In the genomic region with DNA sequence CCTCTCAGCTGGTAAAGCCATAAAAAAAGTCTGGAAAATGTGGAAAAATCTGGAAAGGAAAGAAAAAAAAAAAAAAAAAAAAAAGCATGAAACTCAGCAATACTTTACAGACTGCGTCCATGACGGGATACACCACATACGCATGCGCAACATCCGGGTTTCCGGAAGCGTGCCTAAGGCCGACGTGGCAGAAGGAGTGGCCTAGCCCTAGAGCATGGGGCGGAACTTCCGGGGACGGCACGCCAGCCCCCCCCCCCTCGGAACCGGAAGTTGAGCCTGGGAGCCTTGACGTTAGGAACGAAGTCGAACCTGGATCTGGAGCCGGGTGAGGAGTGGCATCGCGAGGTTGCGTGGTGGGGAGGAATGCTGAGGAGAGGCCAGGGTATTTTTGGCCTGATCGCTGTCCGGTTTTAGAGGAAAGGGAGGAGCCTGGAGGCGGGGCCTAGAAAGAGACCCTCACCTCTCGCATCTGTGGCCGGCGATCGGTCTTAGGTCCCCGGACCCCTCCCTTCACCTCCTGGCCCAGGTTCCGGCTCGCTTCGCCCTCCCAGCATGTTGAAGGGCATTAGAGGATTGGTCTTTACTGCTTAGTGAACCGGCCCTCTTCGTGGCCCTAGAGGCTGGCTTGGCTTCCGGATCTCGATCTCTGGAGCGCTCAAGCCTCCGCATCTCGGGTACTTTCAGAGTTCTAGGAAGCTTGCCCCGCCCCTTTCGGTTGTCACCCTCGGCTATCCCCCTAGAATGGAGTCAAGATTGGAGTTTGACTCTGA, we compare ENCODE assay signal across 8 mouse cellular contexts. TPM values are rescaled to one million over a fixed set of nuclear protein-coding genes. Genes with fewer than 3 reads are reported as not detected.
DNase-seq lines count a peak whose midpoint lies in the region; ATAC-seq and TF ChIP-seq lines count a peak whose summit lies in the region.

TSS of gene Sec24c (plus strand) at position 245 of the 770 bp plus-strand sequence.

- H3K9ac ChIP-seq in hindbrain, embryonic 13.5 days = peak within 1 kb of the TSS; percentile 91

- H3K27ac ChIP-seq in hindbrain, embryonic 13.5 days = peak within 1 kb of the TSS; percentile 86

- TF ChIP-seq CTCF in Patski (IDR thresholded peaks at IDR 0.05) = no peak

- POLR2A ChIA-PET in Patski (lab: Charles Lee) = interaction anchor here (0.6 to 1.1 kb wide), 9 partner anchors 9 to 137 kb away, joined by 3 to 6 read pairs (median 4); partner anchors contain the start of gene Usp54

- peaks cover 33% of the 10 kb centered on the region for H3K36me3 ChIP-seq in hindbrain, embryonic 13.5 days

- H3K4me2 ChIP-seq in hindbrain, embryonic 13.5 days = peak within 1 kb of the TSS; percentile 95

- H3K4me1 ChIP-seq in hindbrain, embryonic 13.5 days (replicated peaks) = peaks cover 22% of the 10 kb centered on the region

- ATAC-seq in Patski = peak; percentile 86
- peak; percentile 95 for ATAC-seq in hindbrain, embryonic 13.5 days (ENCODE audit: low FRiP score)

- peak within 1 kb of the TSS; percentile 89 for H3K4me3 ChIP-seq in hindbrain, embryonic 13.5 days

- CTCF ChIA-PET in Patski (lab: Charles Lee) = interaction anchor here (0.9 to 1.5 kb wide), 3 partner anchors 11 to 130 kb away, joined by 3 to 5 read pairs (median 3); no protein-coding TSS in a partner anchor

- no peaks in the 10 kb centered on the region for H3K9me3 ChIP-seq in hindbrain, embryonic 13.5 days

- in situ Hi-C loops in Patski (cut with MboI; ENCODE audit: low pct_unique_long_range_greater_than_20kb) = no loop called here

- peak; percentile 88 for DNase-seq in Patski (ENCODE audit: low read depth, low spot score)
- DNase-seq in cerebellum, postnatal 14 days = peak; percentile 99 to 100
- peak; percentile 92 to 95 for DNase-seq in frontal cortex, postnatal 14 days (ENCODE audit: low spot score in 2 of 2)
- DNase-seq in layer of hippocampus, postnatal 25 days (ENCODE audit: extremely low spot score in 1 of 2, low spot score in 1 of 2) = peak; percentile 89 to 99
- peak; percentile 98 for DNase-seq in lung, postnatal 25 days (ENCODE audit: low spot score)
- peak; percentile 100 for DNase-seq in retina, embryonic 14.5 days (ENCODE audit: low spot score)
- DNase-seq in thymus, postnatal 4 days = peak; percentile 100

- no peaks in the 10 kb centered on the region for H3K27me3 ChIP-seq in Patski
- peaks cover 18% of the 10 kb centered on the region for H3K27me3 ChIP-seq in hindbrain, embryonic 13.5 days

- under 1% methylated on average over 43 of the region's 43 CpGs for WGBS in hindbrain, embryonic 13.5 days

RNA-seq across cellular contexts. Expression of gene Sec24c, which starts in this region (rescaled TPM):
- 113 TPM for polyA plus RNA-seq in Patski (2021)
- 89.8 and 90.0 TPM in 2 replicates for polyA plus RNA-seq in hindbrain, embryonic 13.5 days (2015; fragmentation: Nextera tagmentation; extraction: Ambion mirVana)
- 100 to 1,000 TPM in 1 of 2 experiments, 10 to 100 TPM in 1; 99.6 to 110 TPM for total RNA-seq in layer of hippocampus, postnatal 25 days (2021)

Comparison
In these comparisons a context has a peak if more than half of its experiments do, and no peak if none do; other contexts are left out.
1. Peak in every context shown above with its lines: DNase-seq, ATAC-seq, H3K4me3 ChIP-seq and H3K27ac ChIP-seq.